Mouse (Mus musculus): Measurements from ENCODE around the gene Ajuba.
A peak's percentile ranks its signal among the peaks of the same experiment; 100 is the strongest.

- TF ChIP-seq CTCF (IDR thresholded peaks at IDR 0.05; ENCODE audit: borderline replicate concordance, insufficient read depth, low read depth, low read length), result peak; percentile 85
- no peak for TF ChIP-seq POLR2A (IDR thresholded peaks at IDR 0.05; ENCODE audit: borderline replicate concordance, insufficient read depth, low read length)
Observed at GRCm38 (mm10) chr14:54568694-54569414, 8.5 kb downstream of the Ajuba start.

All from cerebellum, adult 2 months (tissue).